Mouse (Mus musculus): ENCODE measurements around the gene Gch1.

DNA sequence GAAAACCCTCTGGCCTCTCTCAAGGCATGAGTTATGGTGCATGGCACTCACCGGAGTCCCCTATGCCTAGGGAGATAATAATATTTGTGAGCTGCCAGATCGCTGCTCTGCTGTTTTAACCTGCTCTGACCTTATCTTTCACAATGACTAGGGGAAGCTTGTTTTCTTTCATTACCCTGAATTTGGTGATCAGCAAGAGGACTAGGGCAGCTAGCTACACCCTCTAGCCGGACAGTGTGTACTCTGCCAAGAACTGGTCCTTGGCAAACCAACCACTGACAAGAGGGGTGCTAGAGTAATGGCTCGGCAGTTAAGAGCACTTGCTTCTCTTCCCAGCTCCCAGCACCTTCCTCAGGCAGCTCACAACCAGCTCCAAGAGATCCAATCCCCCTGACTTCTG lies 1.4 kb upstream of the Gch1 start:
- TF ChIP-seq GATA1 (IDR thresholded peaks at IDR 0.05; ENCODE audit: borderline replicate concordance, low read length) (no peak), FLI1 (IDR thresholded peaks at IDR 0.05; ENCODE audit: low read length) (no peak)
